Mouse (Mus musculus): ENCODE measurements at regions not wholly inside any gene's neighbourhood (a gene's known extent, or its start where the extent isn't known, plus 50 kb on each side); places are given as distances from the start of the nearest gene placed in this dataset.
A peak's percentile ranks its signal among the peaks of the same experiment; 100 is the strongest.

- no peak for DNase-seq
These were observed 59.2 kb downstream of the Marcks start for GRCm38 (mm10) chr10:37079535-37079934.

DNA sequence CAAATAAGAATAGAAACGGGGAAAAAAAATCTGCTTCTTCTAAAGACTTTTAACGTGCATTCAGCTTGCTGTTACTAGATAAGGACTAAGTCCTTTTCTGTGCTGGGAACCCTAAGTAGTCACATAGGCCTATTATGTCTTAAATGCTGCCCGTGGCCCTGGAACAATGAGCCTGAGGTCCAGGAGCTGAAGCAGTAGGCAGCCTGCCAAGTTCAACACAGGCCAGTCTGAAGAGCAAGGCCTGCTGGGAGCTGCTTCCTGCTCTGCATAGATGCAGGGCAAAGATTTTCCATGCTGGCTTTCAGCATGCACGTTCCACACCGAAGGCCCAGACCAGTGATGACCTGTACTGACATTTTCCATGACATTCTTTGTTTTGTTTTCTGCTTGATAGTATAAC lies 60.3 kb downstream of the Marcks start:
- peak; percentile 83 for DNase-seq

GRCm38 (mm10) chr10:37077741-37078140 lies 61.0 kb downstream of the Marcks start:
- DNase-seq = no peak

GRCm38 (mm10) chr10:37072834-37073233 lies 65.9 kb downstream of the Marcks start:
- no peak for DNase-seq

DNA sequence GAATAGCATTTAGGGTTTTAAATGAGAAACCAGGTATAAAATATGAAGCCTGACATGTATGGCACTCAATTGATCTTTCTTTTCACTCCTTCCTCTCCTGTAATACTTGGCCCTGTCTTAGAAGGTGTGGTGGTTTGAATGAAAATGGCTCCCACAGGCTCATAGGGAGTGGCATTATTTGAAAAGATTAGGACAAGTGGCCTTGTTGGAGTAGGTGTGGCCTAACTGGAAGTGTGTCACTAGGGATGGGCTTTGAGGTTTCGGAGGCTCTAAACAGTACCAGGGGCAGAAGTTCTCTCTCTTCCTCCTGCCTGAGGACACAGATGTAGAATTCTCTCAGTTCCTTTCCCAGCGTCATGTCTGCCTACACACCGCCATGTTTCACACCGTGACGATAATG lies 66.7 kb downstream of the Marcks start:
- no peak for DNase-seq

- DNase-seq = no peak
These were observed 67.3 kb downstream of the Marcks start for GRCm38 (mm10) chr10:37071420-37071819.
